Mouse (Mus musculus) G1E-ER4 (cell line): Measurements from ENCODE around the gene Hnrnpa3. TPM values are rescaled to one million over a fixed set of nuclear protein-coding genes. Genes with fewer than 3 reads are reported as not detected.

Experiments used
- GATA1 ChIP-seq: IDR thresholded peaks from one replicate; pipeline ENCODE4 v1.8.0; 2012; ENCODE audit warnings: low read length, inconsistent platforms
- polyA plus RNA-seq: library from polyadenylated mRNA; stranded (reverse); fragments of >175 nt; gene quantifications from 2 replicates; pipeline ENCODE4 v1.2.3, GENCODE M21; 2012

Hnrnpa3 gene
- polyA plus RNA-seq, 1 experiment: 253 TPM

GRCm38 (mm10) chr2:75669491-75670445 lies 10.7 kb downstream of the Hnrnpa3 start:
- TF ChIP-seq GATA1: no peak

DNA sequence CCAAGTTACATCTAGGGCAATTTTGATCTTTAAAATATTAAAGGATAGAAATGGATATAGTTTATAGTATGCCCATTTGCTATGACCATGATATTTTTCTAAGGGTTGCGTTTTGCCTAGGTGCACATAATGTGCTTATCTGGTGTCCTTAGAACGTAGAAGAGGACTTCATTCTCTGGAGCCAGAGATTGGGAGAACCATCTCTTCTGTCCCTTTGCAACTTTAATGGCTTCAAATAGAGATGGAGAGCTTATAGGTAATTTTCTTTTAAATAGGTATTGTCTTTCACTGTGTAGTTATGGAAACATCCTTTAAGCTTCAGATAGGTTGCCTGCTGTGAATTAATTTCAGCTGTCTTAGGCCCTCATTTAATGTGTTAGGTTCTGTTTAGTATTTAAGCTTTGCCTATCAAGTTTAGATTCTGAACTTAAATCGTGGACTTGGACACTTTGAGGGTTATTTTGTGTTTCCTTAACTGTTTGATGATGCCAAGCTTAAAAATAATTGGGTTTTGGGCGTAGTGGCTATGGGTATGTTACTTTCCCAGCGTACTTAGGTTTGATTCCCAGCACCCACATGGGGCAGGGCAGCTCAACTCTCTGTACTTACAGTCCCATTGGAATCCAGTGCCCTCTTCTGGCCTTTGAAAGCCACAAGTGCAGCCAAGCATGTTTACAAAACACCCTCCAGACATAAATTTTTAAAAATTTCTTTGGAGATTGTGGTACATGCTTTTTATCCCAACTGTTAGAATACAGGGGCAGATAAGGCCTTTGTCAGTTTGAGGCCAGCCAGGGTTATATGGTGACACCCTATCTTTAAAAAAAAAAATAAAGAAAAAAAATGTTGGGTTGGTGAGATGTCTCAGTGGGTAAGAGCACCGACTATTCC lies 11.6 kb downstream of the Hnrnpa3 start:
- TF ChIP-seq GATA1: no peak

GRCm38 (mm10) chr2:75671337-75671660 lies 12.2 kb downstream of the Hnrnpa3 start:
- no peak for TF ChIP-seq GATA1

DNA sequence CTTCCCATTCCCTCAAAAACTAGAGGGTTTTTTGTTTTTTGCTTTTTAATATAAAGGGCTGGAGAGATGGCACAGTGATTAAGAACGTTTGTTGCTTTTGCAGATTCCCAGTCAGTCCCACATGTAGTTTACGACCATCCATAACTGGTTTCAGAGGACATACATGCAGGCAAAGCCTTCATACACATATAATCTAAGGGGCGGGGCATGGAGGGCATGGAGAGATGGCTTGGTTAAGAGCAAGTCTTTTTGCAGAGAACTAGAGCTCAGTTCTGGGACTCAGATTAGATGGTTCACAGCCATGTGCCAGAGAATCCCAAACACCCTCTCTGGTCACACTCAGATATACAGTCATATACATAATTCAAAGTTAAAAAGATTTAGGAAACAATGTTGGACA lies 13.5 kb downstream of the Hnrnpa3 start:
- no peak for TF ChIP-seq GATA1

DNA sequence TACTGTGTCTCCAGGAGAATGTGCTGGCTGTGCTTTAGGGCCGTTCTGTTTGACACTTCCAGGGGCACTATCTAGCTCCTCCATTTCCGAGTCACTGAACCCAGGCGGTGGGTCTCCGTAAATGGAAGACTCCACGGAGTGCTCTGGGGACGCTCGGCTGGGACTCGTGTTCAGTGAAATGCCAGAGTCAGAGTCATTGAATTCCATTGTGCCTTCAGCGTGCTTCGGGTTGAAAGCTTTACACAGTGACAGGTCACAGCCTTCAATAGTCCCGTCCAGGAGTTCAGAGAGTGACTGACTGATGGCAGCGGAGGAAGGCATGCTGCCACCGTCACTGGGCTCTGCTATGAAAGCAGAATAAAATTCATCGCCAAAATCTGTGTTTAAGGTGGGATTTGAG lies 17.5 kb downstream of the Hnrnpa3 start:
- no peak for TF ChIP-seq GATA1

- TF ChIP-seq GATA1: no peak
Measured at GRCm38 (mm10) chr2:75679947-75680346, 20.9 kb downstream of the Hnrnpa3 start.

- no peak for TF ChIP-seq GATA1
Measured at GRCm38 (mm10) chr2:75681439-75681838, 22.4 kb downstream of the Hnrnpa3 start.

- TF ChIP-seq GATA1: no peak
Measured at GRCm38 (mm10) chr2:75682978-75683709, 24.1 kb downstream of the Hnrnpa3 start.

- no peak for TF ChIP-seq GATA1
Measured at GRCm38 (mm10) chr2:75684526-75684925, 25.5 kb downstream of the Hnrnpa3 start.

- no peak for TF ChIP-seq GATA1
Measured at GRCm38 (mm10) chr2:75685458-75685861, 26.4 kb downstream of the Hnrnpa3 start.

DNA sequence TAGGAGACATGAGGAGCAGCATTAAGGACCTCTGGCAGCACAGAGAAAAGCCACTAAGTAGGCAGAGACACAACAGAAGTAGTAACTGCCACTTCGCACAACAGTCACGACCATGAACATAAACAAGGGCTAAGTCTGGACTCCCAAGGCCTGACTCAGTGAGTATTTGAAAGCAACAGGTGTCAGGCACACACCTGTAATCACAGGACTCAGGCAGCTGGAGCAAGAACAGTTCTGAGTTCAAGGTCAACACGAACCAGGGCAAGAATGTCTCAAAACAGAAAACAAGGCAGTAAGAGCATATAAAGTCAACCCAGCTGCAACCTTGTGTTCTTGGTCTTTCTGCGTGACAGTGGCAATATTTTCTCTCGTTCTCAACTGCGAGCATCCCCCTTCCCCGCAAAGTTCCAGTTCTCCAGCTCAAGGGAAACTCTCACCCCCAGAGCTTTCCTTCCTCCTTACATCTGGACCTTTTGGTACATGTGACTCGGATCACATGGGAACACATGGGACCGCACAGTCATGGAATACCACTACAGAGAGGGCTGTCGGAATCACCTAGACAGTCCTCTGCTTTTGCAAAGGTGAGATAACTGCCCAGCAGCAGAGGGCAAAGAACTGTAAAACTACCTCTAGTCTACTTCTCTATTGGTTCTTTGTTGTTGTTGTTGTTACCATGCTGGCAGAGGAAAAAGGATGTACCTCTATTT lies 28.1 kb downstream of the Hnrnpa3 start:
- TF ChIP-seq GATA1: no peak

- TF ChIP-seq GATA1: no peak
Measured at GRCm38 (mm10) chr2:75688901-75689300, 29.8 kb downstream of the Hnrnpa3 start.

DNA sequence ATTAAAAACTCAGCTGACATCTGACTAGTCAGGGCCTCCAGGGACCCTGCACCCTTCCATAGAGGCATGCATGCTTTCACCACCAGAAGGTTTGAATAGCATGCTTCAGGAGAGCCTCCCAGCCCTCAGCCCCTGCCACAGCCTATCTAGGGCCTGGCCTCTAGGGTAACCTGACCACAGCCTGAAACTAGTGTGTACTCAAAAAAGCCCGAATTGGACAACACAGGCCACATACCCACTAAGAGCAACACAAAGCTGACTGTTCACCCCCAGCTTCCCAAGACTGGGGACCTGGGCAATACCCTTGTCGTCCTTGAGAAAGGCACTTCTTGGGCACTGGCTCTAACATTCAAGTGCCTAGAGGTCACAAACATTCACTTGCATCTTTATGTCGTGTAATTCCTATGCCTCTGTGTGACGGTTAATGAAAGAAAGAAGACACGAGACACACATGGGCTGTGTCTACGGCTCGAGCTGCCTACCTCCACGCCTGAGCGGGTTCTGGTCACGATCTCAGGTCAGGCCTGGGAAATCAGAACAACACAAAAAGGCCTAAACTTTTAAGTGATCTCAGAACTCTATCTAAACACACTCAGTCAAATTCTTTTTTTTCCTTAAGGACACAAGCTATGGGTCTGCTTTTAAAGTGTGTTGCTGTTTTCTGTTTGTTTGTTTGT lies 30.6 kb downstream of the Hnrnpa3 start:
- TF ChIP-seq GATA1: no peak

GRCm38 (mm10) chr2:75690656-75691055 lies 31.6 kb downstream of the Hnrnpa3 start:
- no peak for TF ChIP-seq GATA1
